Mouse (Mus musculus) liver, embryonic 14.5 days (tissue): ENCODE results near the gene Mt4.

Experiments
- CTCF ChIP-seq: IDR thresholded peaks from 2 replicates; pipeline ENCODE4 v1.5.1; 2016; ENCODE audit warnings: antibody characterized with exemption, low read depth, control low read depth
- EP300 ChIP-seq: IDR thresholded peaks from 2 replicates; pipeline ENCODE4 v1.6.1; 2016; ENCODE audit warnings: antibody characterized with exemption, low read depth

GRCm38 (mm10) chr8:94127711-94128110 is 9.3 kb upstream of the Mt4 start:
- TF ChIP-seq CTCF (no peak), EP300 (no peak)
